Mouse (Mus musculus): ENCODE results near the gene Slc13a5. TPM values are rescaled to one million over a fixed set of nuclear protein-coding genes. Genes with fewer than 3 reads are reported as not detected.
A peak's percentile ranks its signal among the peaks of the same experiment; 100 is the strongest.

The Slc13a5 gene
- polyA plus RNA-seq, 1 experiment from 2014 or later = 0.14 TPM

DNA sequence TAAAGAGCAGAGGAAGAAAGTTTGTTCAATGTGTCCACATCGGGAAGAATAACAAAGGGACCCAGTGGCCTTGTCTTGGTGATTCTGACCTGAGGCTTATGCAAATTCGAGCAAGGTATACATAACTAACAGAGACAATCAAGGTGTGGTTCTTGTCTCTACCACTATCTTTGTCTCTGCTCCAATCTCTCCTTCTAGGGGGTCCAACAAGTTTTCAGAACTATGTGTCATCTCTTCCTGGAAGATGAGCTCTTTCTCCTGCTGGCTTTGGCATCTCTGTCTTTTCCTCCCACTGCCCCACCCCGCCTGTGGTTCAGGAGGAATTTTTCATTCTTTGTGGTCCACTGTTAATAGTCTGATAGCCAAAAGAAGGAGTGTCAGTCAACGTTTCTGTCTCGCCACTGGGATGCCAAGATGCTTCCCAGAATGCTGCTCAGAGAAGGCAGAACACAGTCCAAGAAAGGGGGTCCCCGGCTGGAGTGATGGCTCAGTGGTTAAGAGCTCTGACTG is 19.0 kb upstream of the Slc13a5 start:
- no peak overlapping the region for H3K27ac ChIP-seq (replicated peaks)
- H3K36me3 ChIP-seq (replicated peaks) = no peaks in the 10 kb centered on the region
- H3K27me3 ChIP-seq (replicated peaks; ENCODE audit: low read depth, poor library complexity, severe bottlenecking) = no peaks in the 10 kb centered on the region
- no peaks in the 10 kb centered on the region for H3K9me3 ChIP-seq
- no peak overlapping the region for H3K4me3 ChIP-seq
- WGBS = 78% methylated on average over 6 of the region's 6 CpGs
- H3K4me1 ChIP-seq = no peaks in the 10 kb centered on the region
- no peak for DNase-seq (ENCODE audit: low spot score)

- no peaks in the 10 kb centered on the region for H3K9me3 ChIP-seq
- 85% methylated on average over 14 of the region's 14 CpGs for WGBS
- no peaks in the 10 kb centered on the region for H3K4me1 ChIP-seq
- H3K27ac ChIP-seq (replicated peaks) = no peak overlapping the region
- no peak for DNase-seq (ENCODE audit: low spot score)
- no peak overlapping the region for H3K4me3 ChIP-seq
- no peaks in the 10 kb centered on the region for H3K36me3 ChIP-seq (replicated peaks)
- H3K27me3 ChIP-seq (replicated peaks; ENCODE audit: low read depth, poor library complexity, severe bottlenecking) = no peaks in the 10 kb centered on the region
Measured at GRCm38 (mm10) chr11:72284532-72285182, 17.6 kb upstream of the Slc13a5 start.

DNA sequence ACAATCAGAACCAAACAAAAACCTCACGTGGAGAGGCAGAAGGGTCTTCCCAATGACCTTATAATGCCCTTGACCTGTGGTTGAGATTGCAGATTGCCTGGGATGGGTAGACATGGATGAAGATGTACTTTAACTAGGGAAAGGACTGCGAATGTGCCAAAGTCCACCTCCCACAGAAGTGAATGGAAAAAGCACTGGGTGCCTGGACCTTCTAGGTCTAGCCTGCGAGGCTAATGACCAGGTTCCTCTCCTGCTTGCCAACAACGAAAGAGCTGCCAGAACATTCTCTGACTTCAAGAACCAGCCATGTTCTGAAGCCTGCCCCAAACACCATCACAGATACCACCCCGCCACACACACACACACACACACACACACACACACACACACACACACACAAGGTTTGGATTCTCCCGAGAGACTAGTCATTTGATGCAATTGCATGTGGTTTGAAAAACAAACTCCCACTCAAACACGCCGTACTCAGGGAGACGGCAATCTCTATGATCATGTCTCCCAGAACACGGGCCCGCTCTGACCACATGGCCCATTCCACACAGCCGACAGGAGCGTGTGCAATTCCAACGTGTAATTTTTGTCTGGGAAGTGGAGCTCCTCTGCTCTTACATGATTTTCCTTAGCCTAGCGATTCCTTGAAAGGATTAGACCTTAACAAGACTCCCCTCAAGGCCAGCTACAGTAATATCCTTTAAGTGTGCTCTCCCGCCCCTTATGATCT is 16.6 kb upstream of the Slc13a5 start:
- Histone ChIP-seq H3K36me3 (replicated peaks) (no peaks in the 10 kb centered on the region), H3K27ac (replicated peaks) (no peak overlapping the region), H3K27me3 (replicated peaks; ENCODE audit: low read depth, poor library complexity, severe bottlenecking) (no peaks in the 10 kb centered on the region), H3K9me3 (no peaks in the 10 kb centered on the region; the same call in 1 of the 2 replicates), H3K4me3 (no peak overlapping the region), H3K4me1 (no peaks in the 10 kb centered on the region)
- DNase-seq (ENCODE audit: low spot score) = no peak
- WGBS = 91% methylated on average over 16 of the region's 16 CpGs

- H3K36me3 ChIP-seq (replicated peaks) = no peaks in the 10 kb centered on the region
- WGBS = 68% methylated on average over 5 of the region's 5 CpGs
- H3K27me3 ChIP-seq (replicated peaks; ENCODE audit: low read depth, poor library complexity, severe bottlenecking) = no peaks in the 10 kb centered on the region
- H3K4me1 ChIP-seq = no peaks in the 10 kb centered on the region
- H3K9me3 ChIP-seq = no peaks in the 10 kb centered on the region; the same call in 1 of the 2 replicates
- DNase-seq (ENCODE audit: low spot score) = no peak
- no peak overlapping the region for H3K4me3 ChIP-seq
- H3K27ac ChIP-seq (replicated peaks) = no peak overlapping the region
Measured at GRCm38 (mm10) chr11:72281852-72282400, 14.9 kb upstream of the Slc13a5 start.

DNA sequence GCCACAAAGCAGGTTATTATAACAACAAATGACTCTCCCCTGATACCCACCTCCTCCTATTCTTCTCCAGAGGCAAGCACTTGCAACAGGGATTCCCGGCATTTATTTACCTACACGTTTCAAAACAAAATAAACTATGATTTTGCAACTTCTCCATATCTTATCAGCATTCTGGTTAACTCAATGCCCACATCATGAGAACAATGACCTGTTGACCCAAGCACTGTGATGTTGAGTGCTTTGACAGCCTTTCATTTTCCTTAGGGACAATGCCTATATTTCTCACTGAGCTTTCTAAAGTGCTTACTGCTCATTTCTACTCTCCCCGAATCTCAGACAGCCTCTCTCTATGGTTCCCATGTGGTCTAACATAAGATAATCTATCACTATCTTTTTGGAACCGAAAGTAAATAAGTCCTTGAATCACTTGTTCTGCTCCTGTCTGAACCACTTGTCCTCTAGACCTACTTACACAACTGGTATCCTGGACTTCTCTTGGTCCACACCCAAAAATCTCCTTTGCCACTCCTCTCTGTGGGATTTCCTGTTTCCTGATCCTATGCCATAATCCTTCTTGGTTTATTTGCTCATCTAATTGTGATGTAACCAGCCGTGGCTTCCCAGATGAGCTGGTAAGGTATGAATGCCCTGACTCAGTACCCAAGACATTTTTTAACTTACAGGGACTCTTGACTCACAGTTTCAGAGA is 14.3 kb upstream of the Slc13a5 start:
- H3K4me1 ChIP-seq = no peaks in the 10 kb centered on the region
- DNase-seq (ENCODE audit: low spot score) = no peak
- no peaks in the 10 kb centered on the region; the same call in 1 of the 2 replicates for H3K9me3 ChIP-seq
- H3K27ac ChIP-seq (replicated peaks) = no peak overlapping the region
- no peaks in the 10 kb centered on the region for H3K27me3 ChIP-seq (replicated peaks; ENCODE audit: low read depth, poor library complexity, severe bottlenecking)
- H3K4me3 ChIP-seq = no peak overlapping the region
- H3K36me3 ChIP-seq (replicated peaks) = no peaks in the 10 kb centered on the region
- WGBS = 89% methylated on average over 5 of the region's 5 CpGs

GRCm38 (mm10) chr11:72273341-72273740 is 6.3 kb upstream of the Slc13a5 start:
- no peaks in the 10 kb centered on the region for H3K4me1 ChIP-seq
- H3K27me3 ChIP-seq (replicated peaks; ENCODE audit: low read depth, poor library complexity, severe bottlenecking) = peaks cover 8% of the 10 kb centered on the region
- H3K9me3 ChIP-seq = no peaks in the 10 kb centered on the region
- H3K4me3 ChIP-seq = no peak overlapping the region
- DNase-seq (ENCODE audit: low spot score) = no peak
- no peaks in the 10 kb centered on the region for H3K36me3 ChIP-seq (replicated peaks)
- WGBS = 75% methylated on average over 3 of the region's 3 CpGs
- no peak overlapping the region for H3K27ac ChIP-seq (replicated peaks)

GRCm38 (mm10) chr11:72271761-72272160 is 4.7 kb upstream of the Slc13a5 start:
- no peak overlapping the region for H3K4me3 ChIP-seq
- WGBS = 62% methylated on average over 1 of the region's 1 CpGs
- peaks cover 8% of the 10 kb centered on the region for H3K4me1 ChIP-seq
- no peak overlapping the region for H3K27ac ChIP-seq (replicated peaks)
- peaks cover 24% of the 10 kb centered on the region for H3K27me3 ChIP-seq (replicated peaks; ENCODE audit: low read depth, poor library complexity, severe bottlenecking)
- DNase-seq (ENCODE audit: low spot score) = no peak
- no peaks in the 10 kb centered on the region for H3K36me3 ChIP-seq (replicated peaks)
- H3K9me3 ChIP-seq = no peaks in the 10 kb centered on the region

DNA sequence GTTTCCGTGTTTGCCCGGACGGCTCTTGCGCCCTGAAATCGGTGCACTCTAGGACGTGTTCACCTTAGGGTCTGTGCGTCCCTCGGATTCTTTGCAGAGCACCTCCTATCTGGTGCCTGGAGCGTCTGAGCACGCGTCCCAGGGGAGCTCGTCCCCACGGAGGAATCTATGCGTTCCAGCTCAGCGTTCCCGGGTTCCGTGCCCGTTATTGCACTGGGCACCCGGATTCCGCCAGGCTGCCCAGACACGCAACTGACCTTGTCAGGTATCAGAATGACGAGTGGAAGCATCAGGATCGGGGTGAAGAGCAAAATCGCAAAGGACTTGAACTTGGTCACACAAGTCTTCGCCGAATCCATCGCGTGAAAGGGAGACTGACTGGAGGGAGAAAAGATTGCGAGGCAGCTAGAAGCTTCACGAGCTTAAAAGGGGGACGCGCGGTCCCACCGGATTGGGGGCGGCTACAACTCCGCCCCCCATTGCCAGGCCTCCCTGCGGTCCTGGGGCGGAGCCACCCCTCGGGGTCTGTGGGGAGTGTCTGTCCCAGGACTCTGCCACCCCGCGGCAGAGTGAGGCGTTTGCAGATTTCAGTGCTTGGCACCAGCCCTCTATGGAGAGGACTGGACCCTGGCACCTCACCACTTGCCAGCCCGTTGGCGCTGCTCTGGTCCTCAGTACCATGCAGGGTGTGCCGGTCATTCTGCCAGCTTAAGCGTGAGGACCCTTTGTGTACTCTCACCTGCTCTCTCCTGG is 639 bp downstream of the Slc13a5 start:
- Histone ChIP-seq H3K4me3 (peak overlapping the region; percentile 60), H3K36me3 (replicated peaks) (no peaks in the 10 kb centered on the region), H3K9me3 (no peaks in the 10 kb centered on the region), H3K27ac (replicated peaks) (no peak overlapping the region), H3K27me3 (replicated peaks; ENCODE audit: low read depth, poor library complexity, severe bottlenecking) (peaks cover 61% of the 10 kb centered on the region), H3K4me1 (peaks cover 23% of the 10 kb centered on the region)
- 2% methylated on average over 46 of the region's 46 CpGs for WGBS
- DNase-seq (ENCODE audit: low spot score) = peak; percentile 79

- H3K4me1 ChIP-seq = peaks cover 23% of the 10 kb centered on the region
- H3K4me3 ChIP-seq = peak overlapping the region; percentile 60; the same call in 1 of the 2 replicates
- H3K27ac ChIP-seq (replicated peaks) = no peak overlapping the region
- peaks cover 61% of the 10 kb centered on the region for H3K27me3 ChIP-seq (replicated peaks; ENCODE audit: low read depth, poor library complexity, severe bottlenecking)
- DNase-seq (ENCODE audit: low spot score) = peak; percentile 17
- no peaks in the 10 kb centered on the region for H3K36me3 ChIP-seq (replicated peaks)
- H3K9me3 ChIP-seq = no peaks in the 10 kb centered on the region
- 6% methylated on average over 11 of the region's 11 CpGs for WGBS
Measured at GRCm38 (mm10) chr11:72265483-72265882, 1.5 kb downstream of the Slc13a5 start.

GRCm38 (mm10) chr11:72256441-72256840 is 10.6 kb downstream of the Slc13a5 start:
- no peak for DNase-seq (ENCODE audit: low spot score)
- H3K27me3 ChIP-seq (replicated peaks; ENCODE audit: low read depth, poor library complexity, severe bottlenecking) = no peaks in the 10 kb centered on the region
- H3K27ac ChIP-seq (replicated peaks) = no peak overlapping the region
- 83% methylated on average over 2 of the region's 2 CpGs for WGBS
- no peaks in the 10 kb centered on the region for H3K4me1 ChIP-seq
- no peak overlapping the region for H3K4me3 ChIP-seq
- H3K9me3 ChIP-seq = no peaks in the 10 kb centered on the region
- H3K36me3 ChIP-seq (replicated peaks) = no peaks in the 10 kb centered on the region

GRCm38 (mm10) chr11:72255629-72256028 is 11.4 kb downstream of the Slc13a5 start:
- H3K4me3 ChIP-seq = no peak overlapping the region
- H3K27ac ChIP-seq (replicated peaks) = no peak overlapping the region
- no peaks in the 10 kb centered on the region for H3K27me3 ChIP-seq (replicated peaks; ENCODE audit: low read depth, poor library complexity, severe bottlenecking)
- no peaks in the 10 kb centered on the region for H3K4me1 ChIP-seq
- 91% methylated on average over 4 of the region's 4 CpGs for WGBS
- no peaks in the 10 kb centered on the region for H3K36me3 ChIP-seq (replicated peaks)
- H3K9me3 ChIP-seq = no peaks in the 10 kb centered on the region
- DNase-seq (ENCODE audit: low spot score) = no peak

Data from embryonic facial prominence, embryonic 10.5 days (tissue).